Mouse (Mus musculus): ENCODE results near the gene Slc6a12. TPM values are rescaled to one million over a fixed set of nuclear protein-coding genes. Genes with fewer than 3 reads are reported as not detected.

The Slc6a12 gene
- polyA plus RNA-seq, 1 experiment from 2014 or later, result 1.2 TPM

GRCm38 (mm10) chr6:121337770-121338518, 4.9 kb upstream of the Slc6a12 start:
- H3K9ac ChIP-seq, result no peak overlapping the region
- no peaks in the 10 kb centered on the region for H3K36me3 ChIP-seq (replicated peaks; ENCODE audit: control insufficient read depth, insufficient read depth)
- no peaks in the 10 kb centered on the region for H3K27me3 ChIP-seq (ENCODE audit: control insufficient read depth, insufficient read depth, low read length)
- 22% methylated on average over 3 of the region's 3 CpGs for WGBS
- H3K4me1 ChIP-seq (replicated peaks; ENCODE audit: control insufficient read depth, insufficient read depth, low read length), result 0 out of 2 replicates have a peak, but pooled peaks cover under 1% of the 10 kb centered on the region
- no peaks in the 10 kb centered on the region for H3K9me3 ChIP-seq (ENCODE audit: control insufficient read depth, low read length)
- H3K4me2 ChIP-seq (replicated peaks), result no peak overlapping the region
- H3K4me3 ChIP-seq (replicated peaks; ENCODE audit: low read length), result no peak overlapping the region
- DNase-seq (ENCODE audit: low spot score) (peak; percentile 85), ATAC-seq (ENCODE audit: low FRiP score) (peak; percentile 80)
- no peak overlapping the region for H3K27ac ChIP-seq

GRCm38 (mm10) chr6:121338519-121338896, 4.4 kb upstream of the Slc6a12 start:
- no peaks in the 10 kb centered on the region for H3K27me3 ChIP-seq (ENCODE audit: control insufficient read depth, insufficient read depth, low read length)
- 55% methylated on average over 4 of the region's 4 CpGs for WGBS
- ATAC-seq (ENCODE audit: low FRiP score) (no peak), DNase-seq (ENCODE audit: low spot score) (no peak)
- no peak overlapping the region for H3K9ac ChIP-seq
- H3K4me2 ChIP-seq (replicated peaks), result no peak overlapping the region
- H3K4me1 ChIP-seq (replicated peaks; ENCODE audit: control insufficient read depth, insufficient read depth, low read length), result 0 out of 2 replicates have a peak, but pooled peaks cover 5% of the 10 kb centered on the region
- H3K36me3 ChIP-seq (replicated peaks; ENCODE audit: control insufficient read depth, insufficient read depth), result no peaks in the 10 kb centered on the region
- no peak overlapping the region for H3K4me3 ChIP-seq (replicated peaks; ENCODE audit: low read length)
- H3K27ac ChIP-seq, result no peak overlapping the region
- H3K9me3 ChIP-seq (ENCODE audit: control insufficient read depth, low read length), result no peaks in the 10 kb centered on the region

- Histone ChIP-seq H3K27ac (no peak overlapping the region), H3K9ac (no peak overlapping the region), H3K27me3 (ENCODE audit: control insufficient read depth, insufficient read depth, low read length) (no peaks in the 10 kb centered on the region), H3K4me1 (replicated peaks; ENCODE audit: control insufficient read depth, insufficient read depth, low read length) (0 out of 2 replicates have a peak, but pooled peaks cover 5% of the 10 kb centered on the region), H3K4me3 (replicated peaks; ENCODE audit: low read length) (no peak overlapping the region), H3K36me3 (replicated peaks; ENCODE audit: control insufficient read depth, insufficient read depth) (no peaks in the 10 kb centered on the region), H3K9me3 (ENCODE audit: control insufficient read depth, low read length) (no peaks in the 10 kb centered on the region), H3K4me2 (replicated peaks) (no peak overlapping the region)
- DNase-seq (ENCODE audit: low spot score) (no peak), ATAC-seq (ENCODE audit: low FRiP score) (no peak)
- WGBS, result 79% methylated on average over 6 of the region's 6 CpGs
These were observed 1.2 kb upstream of the Slc6a12 start for GRCm38 (mm10) chr6:121341650-121342049.

GRCm38 (mm10) chr6:121343771-121344123, 871 bp downstream of the Slc6a12 start:
- H3K9ac ChIP-seq, result no peak overlapping the region
- DNase-seq (ENCODE audit: low spot score) (no peak), ATAC-seq (ENCODE audit: low FRiP score) (no peak)
- H3K4me2 ChIP-seq (replicated peaks), result no peak overlapping the region
- H3K36me3 ChIP-seq (replicated peaks; ENCODE audit: control insufficient read depth, insufficient read depth), result no peaks in the 10 kb centered on the region
- H3K27me3 ChIP-seq (ENCODE audit: control insufficient read depth, insufficient read depth, low read length), result no peaks in the 10 kb centered on the region
- 67% methylated on average over 6 of the region's 6 CpGs for WGBS
- no peak overlapping the region for H3K4me3 ChIP-seq (replicated peaks; ENCODE audit: low read length)
- H3K4me1 ChIP-seq (replicated peaks; ENCODE audit: control insufficient read depth, insufficient read depth, low read length), result 0 out of 2 replicates have a peak, but pooled peaks cover 5% of the 10 kb centered on the region
- H3K27ac ChIP-seq, result no peak overlapping the region
- H3K9me3 ChIP-seq (ENCODE audit: control insufficient read depth, low read length), result no peaks in the 10 kb centered on the region

- no peak for DNase-seq (ENCODE audit: low spot score)
- Histone ChIP-seq H3K4me1 (replicated peaks; ENCODE audit: control insufficient read depth, insufficient read depth, low read length) (0 out of 2 replicates have a peak, but pooled peaks cover 5% of the 10 kb centered on the region), H3K9me3 (ENCODE audit: control insufficient read depth, low read length) (no peaks in the 10 kb centered on the region), H3K4me3 (replicated peaks; ENCODE audit: low read length) (no peak overlapping the region), H3K27ac (no peak overlapping the region), H3K9ac (no peak overlapping the region), H3K36me3 (replicated peaks; ENCODE audit: control insufficient read depth, insufficient read depth) (no peaks in the 10 kb centered on the region), H3K27me3 (ENCODE audit: control insufficient read depth, insufficient read depth, low read length) (no peaks in the 10 kb centered on the region), H3K4me2 (replicated peaks) (no peak overlapping the region)
- ATAC-seq (ENCODE audit: low FRiP score), result no peak
- 59% methylated on average over 5 of the region's 5 CpGs for WGBS
These were observed 1.5 kb downstream of the Slc6a12 start for GRCm38 (mm10) chr6:121344329-121344728.

- DNase-seq (ENCODE audit: low spot score) (no peak), ATAC-seq (ENCODE audit: low FRiP score) (no peak)
- Histone ChIP-seq H3K27me3 (ENCODE audit: control insufficient read depth, insufficient read depth, low read length) (no peaks in the 10 kb centered on the region), H3K4me1 (replicated peaks; ENCODE audit: control insufficient read depth, insufficient read depth, low read length) (0 out of 2 replicates have a peak, but pooled peaks cover 5% of the 10 kb centered on the region), H3K4me3 (replicated peaks; ENCODE audit: low read length) (no peak overlapping the region), H3K27ac (no peak overlapping the region), H3K36me3 (replicated peaks; ENCODE audit: control insufficient read depth, insufficient read depth) (no peaks in the 10 kb centered on the region), H3K4me2 (replicated peaks) (no peak overlapping the region), H3K9ac (no peak overlapping the region), H3K9me3 (ENCODE audit: control insufficient read depth, low read length) (no peaks in the 10 kb centered on the region)
- WGBS, result 50% methylated on average over 8 of the region's 8 CpGs
These were observed 3.6 kb downstream of the Slc6a12 start for GRCm38 (mm10) chr6:121346428-121346827.

GRCm38 (mm10) chr6:121352276-121352675, 9.4 kb downstream of the Slc6a12 start:
- no peak for ATAC-seq (ENCODE audit: low FRiP score)

GRCm38 (mm10) chr6:121356041-121356440, 13.2 kb downstream of the Slc6a12 start:
- DNase-seq (ENCODE audit: low spot score), result no peak
- no peaks in the 10 kb centered on the region for H3K4me1 ChIP-seq (replicated peaks; ENCODE audit: control insufficient read depth, insufficient read depth, low read length)
- no peak overlapping the region for H3K4me2 ChIP-seq (replicated peaks)
- H3K27me3 ChIP-seq (ENCODE audit: control insufficient read depth, insufficient read depth, low read length), result no peaks in the 10 kb centered on the region
- H3K9me3 ChIP-seq (ENCODE audit: control insufficient read depth, low read length), result no peaks in the 10 kb centered on the region
- H3K27ac ChIP-seq, result no peak overlapping the region
- 94% methylated on average over 1 of the region's 1 CpGs for WGBS
- no peak for ATAC-seq (ENCODE audit: low FRiP score)
- no peak overlapping the region for H3K9ac ChIP-seq
- no peaks in the 10 kb centered on the region for H3K36me3 ChIP-seq (replicated peaks; ENCODE audit: control insufficient read depth, insufficient read depth)
- no peak overlapping the region for H3K4me3 ChIP-seq (replicated peaks; ENCODE audit: low read length)

More at GRCm38 (mm10) chr6:121352276-121352675, 9.4 kb downstream of the Slc6a12 start:
- WGBS, result 23% methylated on average over 2 of the region's 2 CpGs
- H3K9ac ChIP-seq, result no peak overlapping the region
- no peak overlapping the region for H3K27ac ChIP-seq
- DNase-seq (ENCODE audit: low spot score), result no peak
- no peak overlapping the region for H3K4me3 ChIP-seq (replicated peaks; ENCODE audit: low read length)
- H3K27me3 ChIP-seq (ENCODE audit: control insufficient read depth, insufficient read depth, low read length), result no peaks in the 10 kb centered on the region
- H3K4me2 ChIP-seq (replicated peaks), result no peak overlapping the region
- no peaks in the 10 kb centered on the region for H3K4me1 ChIP-seq (replicated peaks; ENCODE audit: control insufficient read depth, insufficient read depth, low read length)
- H3K9me3 ChIP-seq (ENCODE audit: control insufficient read depth, low read length), result no peaks in the 10 kb centered on the region
- no peaks in the 10 kb centered on the region for H3K36me3 ChIP-seq (replicated peaks; ENCODE audit: control insufficient read depth, insufficient read depth)

GRCm38 (mm10) chr6:121357232-121357631, 14.4 kb downstream of the Slc6a12 start:
- ATAC-seq (ENCODE audit: low FRiP score), result no peak
- WGBS, result 56% methylated on average over 6 of the region's 6 CpGs

More at GRCm38 (mm10) chr6:121357232-121357631, 14.4 kb downstream of the Slc6a12 start:
- Histone ChIP-seq H3K4me2 (replicated peaks) (no peak overlapping the region), H3K9me3 (ENCODE audit: control insufficient read depth, low read length) (no peaks in the 10 kb centered on the region), H3K36me3 (replicated peaks; ENCODE audit: control insufficient read depth, insufficient read depth) (no peaks in the 10 kb centered on the region), H3K27ac (no peak overlapping the region), H3K27me3 (ENCODE audit: control insufficient read depth, insufficient read depth, low read length) (no peaks in the 10 kb centered on the region), H3K4me3 (replicated peaks; ENCODE audit: low read length) (no peak overlapping the region), H3K9ac (no peak overlapping the region), H3K4me1 (replicated peaks; ENCODE audit: control insufficient read depth, insufficient read depth, low read length) (no peaks in the 10 kb centered on the region)
- DNase-seq (ENCODE audit: low spot score), result no peak

All from hindbrain, embryonic 14.5 days (tissue).